Mouse (Mus musculus) forebrain, embryonic 11.5 days (tissue): ENCODE data around the gene Cenpp. TPM values are rescaled to one million over a fixed set of nuclear protein-coding genes. Genes with fewer than 3 reads are reported as not detected.

Source experiments
- ATAC-seq: fragments of 200-750 bp; cut with Nextera tagmentation; replicated peaks from 2 replicates; pipeline ENCODE4 v1.8.0; 2017; ENCODE audit warnings: moderate TSS enrichment; ENCODE audit not compliant: low FRiP score
- DNase-seq: peaks from one replicate; pipeline ENCODE4 v3.0.0-alpha.2; 2017; ENCODE audit warnings: low spot score
- H3K27ac ChIP-seq: fragments of 300-500 bp; sonication (generic); 2 replicates; pipeline ENCODE4 v1.5.1; 2014; ENCODE audit warnings: low read depth, low read length
- H3K27me3 ChIP-seq: fragments of 300-500 bp; sonication (generic); 2 replicates; pipeline ENCODE4 v1.6.1; 2014; ENCODE audit warnings: mild to moderate bottlenecking, low read length, mixed read lengths; ENCODE audit not compliant: control insufficient read depth, insufficient read depth
- H3K36me3 ChIP-seq: fragments of 300-500 bp; sonication (generic); 2 replicates; pipeline ENCODE4 v1.6.1; 2014; ENCODE audit warnings: mild to moderate bottlenecking, low read length, moderate library complexity, mixed read lengths; ENCODE audit not compliant: control insufficient read depth, insufficient read depth
- H3K4me1 ChIP-seq: fragments of 300-500 bp; sonication (generic); replicated peaks from 2 replicates; pipeline ENCODE4 v1.6.1; 2014; ENCODE audit warnings: low read length, mixed read lengths; ENCODE audit not compliant: control insufficient read depth, insufficient read depth
- H3K4me2 ChIP-seq: fragments of 300-500 bp; sonication (generic); 2 replicates; pipeline ENCODE4 v1.6.1; 2014; ENCODE audit warnings: low read depth, mild to moderate bottlenecking, low read length, moderate library complexity, mixed read lengths; ENCODE audit not compliant: severe bottlenecking
- H3K4me3 ChIP-seq: fragments of 300-500 bp; sonication (generic); 2 replicates; pipeline ENCODE4 v1.5.1; 2014; ENCODE audit warnings: low read depth, low read length
- H3K9ac ChIP-seq: fragments of 300-500 bp; sonication (generic); 2 replicates; pipeline ENCODE4 v1.6.1; 2014; ENCODE audit warnings: low read length
- H3K9me3 ChIP-seq: fragments of 300-500 bp; sonication (generic); 2 replicates; pipeline ENCODE4 v1.6.1; 2016; ENCODE audit warnings: low read length, mixed read lengths; ENCODE audit not compliant: control insufficient read depth
- WGBS: fragments of 180-500 bp; shearing (Covaris S2); extraction: QIAGEN DNeasy Blood & Tissue Kit; methylation state at CpG from one replicate; pipeline ENCODE4 v1.1.7; 2014; 5-methylcytosine and 5-hydroxymethylcytosine counted together
- polyA plus RNA-seq: library from polyadenylated mRNA; unstranded; fragments of >200 nt; fragmentation: Nextera tagmentation; extraction: Ambion mirVana; gene quantifications from 2 replicates; pipeline ENCODE4 v1.2.1, GENCODE M21; 2014

Gene Cenpp
- polyA plus RNA-seq, 1 experiment from 2014 or later, result 42.9 TPM

DNA sequence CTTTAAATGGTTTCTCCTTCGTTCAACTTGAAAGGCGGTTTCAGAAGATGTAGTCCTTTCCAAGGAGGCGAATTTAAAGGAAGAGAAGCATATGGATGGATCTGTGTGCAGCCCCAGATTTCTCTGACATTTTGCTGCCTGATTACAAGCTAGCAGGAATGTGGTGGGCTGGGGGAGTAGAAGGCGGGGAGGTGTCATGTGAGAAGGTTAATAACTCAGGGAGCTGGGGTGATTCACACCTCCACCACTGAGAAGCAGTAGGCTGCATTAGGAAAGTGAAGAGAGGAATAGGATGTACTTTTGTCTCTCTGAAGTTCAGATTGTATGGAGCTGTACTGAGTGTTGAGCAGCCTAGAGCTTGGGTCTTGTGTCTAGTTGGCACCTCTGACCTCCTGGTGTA is 230.6 kb downstream of the Cenpp start:
- Histone ChIP-seq H3K36me3 (no peaks in the 10 kb centered on the region), H3K4me2 (peak overlapping the region; percentile 93), H3K4me1 (peaks cover 8% of the 10 kb centered on the region), H3K9ac (peak overlapping the region; percentile 84), H3K9me3 (no peaks in the 10 kb centered on the region), H3K27ac (no peak overlapping the region), H3K4me3 (peak overlapping the region; percentile 81), H3K27me3 (no peaks in the 10 kb centered on the region)
- 33% methylated on average over 4 of the region's 4 CpGs for WGBS
- DNase-seq (no peak), ATAC-seq (no peak)

DNA sequence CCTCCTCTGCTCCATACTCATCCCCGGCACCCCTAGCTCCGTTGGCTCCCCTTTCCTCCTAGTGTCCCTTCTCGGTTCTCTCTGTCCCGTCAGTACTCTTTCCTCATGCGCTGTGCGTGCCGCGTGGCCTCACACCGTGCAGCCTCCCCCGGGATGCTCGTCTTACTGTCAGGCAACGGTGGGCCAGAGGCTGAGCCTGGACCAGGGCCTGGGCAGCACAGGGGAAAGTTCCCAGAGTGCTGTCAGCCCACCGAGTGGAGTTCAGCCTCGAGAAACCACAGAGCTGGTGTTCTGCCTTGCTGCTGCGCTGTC is 231.0 kb downstream of the Cenpp start:
- Histone ChIP-seq H3K9ac (peak overlapping the region; percentile 84), H3K4me2 (peak overlapping the region; percentile 93), H3K4me3 (peak overlapping the region; percentile 81), H3K4me1 (peaks cover 8% of the 10 kb centered on the region), H3K9me3 (no peaks in the 10 kb centered on the region), H3K36me3 (no peaks in the 10 kb centered on the region), H3K27me3 (no peaks in the 10 kb centered on the region), H3K27ac (no peak overlapping the region)
- WGBS, result 2% methylated on average over 15 of the region's 15 CpGs
- peak; percentile 13; the same call in 1 of the 2 replicates for ATAC-seq
- peak; percentile 66 for DNase-seq

DNA sequence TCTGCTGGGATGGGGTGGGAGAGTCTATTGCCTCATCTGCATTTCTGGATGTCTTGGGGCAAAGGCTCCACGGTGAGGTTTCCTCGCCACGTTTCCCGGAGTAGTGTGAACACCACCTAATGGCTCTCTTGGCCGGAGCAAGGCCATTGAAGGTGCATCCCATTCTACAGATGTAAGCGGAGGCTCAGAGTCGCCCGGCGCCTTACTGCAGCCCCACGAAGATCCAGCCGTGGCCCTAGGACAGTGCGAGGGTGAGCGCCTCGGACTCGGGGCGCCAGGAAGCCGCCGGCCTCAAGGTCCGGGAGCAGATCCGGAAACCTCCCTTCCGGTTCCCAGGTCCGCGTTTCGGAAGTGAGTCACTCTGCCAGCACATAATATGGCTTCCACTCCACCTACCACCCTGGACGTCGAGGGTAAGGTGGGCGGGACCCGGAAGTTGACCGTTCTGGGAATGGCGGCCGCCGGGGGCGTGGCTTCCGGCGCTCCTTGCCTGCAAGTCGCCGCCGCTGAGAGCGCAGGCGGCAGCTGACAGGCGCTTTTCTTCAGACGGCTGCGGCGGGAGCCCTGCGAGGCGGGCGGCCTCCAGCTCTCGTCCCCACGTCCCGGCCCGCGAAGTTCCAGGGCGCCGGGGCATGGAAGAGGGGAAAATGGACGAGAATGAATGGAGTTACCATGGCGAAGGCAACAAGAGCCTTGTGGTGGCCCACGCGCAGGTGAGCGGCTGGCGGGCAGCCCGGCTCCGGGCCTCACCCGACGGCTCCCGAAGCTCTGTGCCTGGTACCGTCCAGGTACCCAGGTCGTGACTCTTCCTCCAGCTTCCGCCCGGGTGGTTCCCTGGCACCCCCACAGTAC is 231.6 kb downstream of the Cenpp start, which contains the start of gene Ippk:
TSS of gene Ippk (plus strand) at position 496 of the 852 bp plus-strand sequence.
- Histone ChIP-seq H3K27ac (0 out of 2 replicates have a peak within 1 kb of the TSS, but pooled peaks have one; percentile 51), H3K27me3 (no peaks in the 10 kb centered on the region), H3K36me3 (no peaks in the 10 kb centered on the region), H3K9ac (peak within 1 kb of the TSS; percentile 84), H3K4me3 (peak within 1 kb of the TSS; percentile 81), H3K4me1 (peaks cover 8% of the 10 kb centered on the region), H3K4me2 (peak within 1 kb of the TSS; percentile 93), H3K9me3 (no peaks in the 10 kb centered on the region)
- peak; percentile 99 for DNase-seq
- peak; percentile 98 for ATAC-seq
- WGBS, result under 1% methylated on average over 69 of the region's 69 CpGs

Other genes with a start within 250 kb of the Cenpp start
- 16.6 and 16.9 TPM in 2 replicates for gene Ippk, start 231.5 kb downstream of the Cenpp start, polyA plus RNA-seq
- gene Tes3-ps, start 159.5 kb downstream of the Cenpp start, polyA plus RNA-seq, result 1.2 and 1.5 TPM in 2 replicates
- 0.76 and 0.80 TPM in 2 replicates for gene Ecm2, start 148.0 kb downstream of the Cenpp start, polyA plus RNA-seq
- 0.41 and 0.55 TPM in 2 replicates for gene Aspn, start 108.3 kb downstream of the Cenpp start, polyA plus RNA-seq
- 0.61 and 1.0 TPM in 2 replicates for gene Omd, start 70.3 kb downstream of the Cenpp start, polyA plus RNA-seq
- gene Ogn, start 44.7 kb downstream of the Cenpp start, polyA plus RNA-seq, result 9.8 and 9.9 TPM in 2 replicates
- 22.8 and 23.4 TPM in 2 replicates for gene Nol8, start 293 bp upstream of the Cenpp start, polyA plus RNA-seq
- gene Iars, start 29.3 kb upstream of the Cenpp start, polyA plus RNA-seq, result 124 and 129 TPM in 2 replicates
- not detected in 2 replicates for gene Gm30302, start 146.2 kb upstream of the Cenpp start, polyA plus RNA-seq